ENCODE assay signal across 8 mouse cellular contexts in the genomic region with DNA sequence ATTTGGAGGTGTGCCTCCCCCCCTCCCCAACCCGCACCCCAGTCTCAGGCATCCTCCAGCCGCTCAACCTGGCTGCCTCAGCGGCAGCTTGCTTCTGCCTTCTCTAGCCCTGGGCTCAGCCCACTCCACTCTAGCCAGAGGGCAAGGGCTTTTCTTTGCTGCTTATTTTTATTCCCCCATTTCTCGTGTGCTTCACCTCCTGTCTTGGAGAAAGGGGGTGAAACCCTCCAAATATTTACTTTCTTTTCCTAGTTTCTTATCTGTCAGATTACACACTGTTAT. TPM values are rescaled to one million over a fixed set of nuclear protein-coding genes. Genes with fewer than 3 reads are reported as not detected.
A peak's percentile ranks its signal among the peaks of the same experiment; 100 is the strongest.
DNase-seq lines count a peak whose midpoint lies in the region; ATAC-seq and TF ChIP-seq lines count a peak whose summit lies in the region.

No protein-coding gene starts in this region.

- peak overlapping the region; percentile 69 for H3K4me2 ChIP-seq in kidney, postnatal 0 days (ENCODE audit: low read length)
- H3K4me2 ChIP-seq in embryonic facial prominence, embryonic 12.5 days (replicated peaks) = peak overlapping the region; percentile 73
- H3K4me2 ChIP-seq in intestine, postnatal 0 days (replicated peaks; ENCODE audit: low read depth) = peak overlapping the region; percentile 95
- H3K4me2 ChIP-seq in neural tube, embryonic 12.5 days (replicated peaks) = peak overlapping the region; percentile 81

- H3K9me3 ChIP-seq in kidney, postnatal 0 days (replicated peaks; ENCODE audit: low read length) = no peaks in the 10 kb centered on the region
- H3K9me3 ChIP-seq in embryonic facial prominence, embryonic 12.5 days = no peaks in the 10 kb centered on the region
- no peaks in the 10 kb centered on the region for H3K9me3 ChIP-seq in intestine, postnatal 0 days (ENCODE audit: control insufficient read depth)
- H3K9me3 ChIP-seq in neural tube, embryonic 12.5 days = no peaks in the 10 kb centered on the region

- 0% methylated on average over 4 of the region's 4 CpGs for WGBS in kidney, postnatal 0 days
- WGBS in embryonic facial prominence, embryonic 12.5 days = 0% methylated on average over 4 of the region's 4 CpGs
- 3% methylated on average over 4 of the region's 4 CpGs for WGBS in intestine, postnatal 0 days
- WGBS in neural tube, embryonic 12.5 days = under 1% methylated on average over 4 of the region's 4 CpGs

- no peaks in the 10 kb centered on the region for H3K36me3 ChIP-seq in kidney, postnatal 0 days (ENCODE audit: insufficient read depth, low read length)
- no peaks in the 10 kb centered on the region for H3K36me3 ChIP-seq in embryonic facial prominence, embryonic 12.5 days
- H3K36me3 ChIP-seq in intestine, postnatal 0 days (ENCODE audit: control insufficient read depth, insufficient read depth) = no peaks in the 10 kb centered on the region
- no peaks in the 10 kb centered on the region for H3K36me3 ChIP-seq in neural tube, embryonic 12.5 days

- peak overlapping the region; percentile 49 for H3K9ac ChIP-seq in kidney, postnatal 0 days (ENCODE audit: low read depth, low read length)
- peak overlapping the region; percentile 43 for H3K9ac ChIP-seq in embryonic facial prominence, embryonic 12.5 days
- H3K9ac ChIP-seq in intestine, postnatal 0 days (ENCODE audit: low read depth, low read length) = peak overlapping the region; percentile 50
- peak overlapping the region; percentile 56 for H3K9ac ChIP-seq in neural tube, embryonic 12.5 days

- no peaks in the 10 kb centered on the region for H3K27me3 ChIP-seq in kidney, postnatal 0 days (ENCODE audit: insufficient read depth, low read length)
- no peaks in the 10 kb centered on the region for H3K27me3 ChIP-seq in embryonic facial prominence, embryonic 12.5 days
- no peaks in the 10 kb centered on the region for H3K27me3 ChIP-seq in intestine, postnatal 0 days (replicated peaks; ENCODE audit: control insufficient read depth, insufficient read depth, low read length)
- H3K27me3 ChIP-seq in neural tube, embryonic 12.5 days (replicated peaks) = 0 out of 2 replicates have a peak, but pooled peaks cover 2% of the 10 kb centered on the region

- peak overlapping the region; percentile 56 for H3K4me3 ChIP-seq in kidney, postnatal 0 days (replicated peaks; ENCODE audit: low read depth, low read length)
- peak overlapping the region; percentile 54 for H3K4me3 ChIP-seq in embryonic facial prominence, embryonic 12.5 days
- H3K4me3 ChIP-seq in intestine, postnatal 0 days (ENCODE audit: low read depth, low read length) = peak overlapping the region; percentile 61
- H3K4me3 ChIP-seq in neural tube, embryonic 12.5 days = peak overlapping the region; percentile 58

- no peak for TF ChIP-seq CTCF in kidney, postnatal 0 days (IDR thresholded peaks at IDR 0.05; ENCODE audit: low read depth)
- TF ChIP-seq CTCF in intestine, postnatal 0 days (IDR thresholded peaks at IDR 0.05; ENCODE audit: low read depth) = no peak

- ATAC-seq in kidney, postnatal 0 days (replicated peaks; ENCODE audit: low FRiP score, low read depth) = peak; percentile 79
- ATAC-seq in embryonic facial prominence, embryonic 12.5 days (ENCODE audit: insufficient number of reproducible peaks, insufficient read depth, low FRiP score, low TSS enrichment) = 0 out of 2 replicates have a peak, but pooled peaks have one; percentile 28
- ATAC-seq in intestine, postnatal 0 days = no peak; the same call in 1 of the 2 replicates
- peak; percentile 75 for ATAC-seq in neural tube, embryonic 12.5 days (ENCODE audit: low FRiP score, low read depth)

- no peak for DNase-seq in kidney, postnatal 0 days (ENCODE audit: low spot score)
- DNase-seq in kidney, adult 11 months = no peak
- DNase-seq in frontal cortex, adult 2 months (ENCODE audit: extremely low spot score in 1 of 2, low spot score in 1 of 2) = no peak
- DNase-seq in spleen, postnatal 4 days (ENCODE audit: low spot score in 2 of 2) = no peak
- no peak for DNase-seq in spleen, postnatal 36 days (ENCODE audit: low spot score in 2 of 2)

- no peak overlapping the region for H3K27ac ChIP-seq in kidney, postnatal 0 days
- H3K27ac ChIP-seq in embryonic facial prominence, embryonic 12.5 days = no peak overlapping the region
- H3K27ac ChIP-seq in intestine, postnatal 0 days (ENCODE audit: low read depth, low read length) = no peak overlapping the region
- no peak overlapping the region for H3K27ac ChIP-seq in neural tube, embryonic 12.5 days

- H3K4me1 ChIP-seq in kidney, postnatal 0 days (replicated peaks; ENCODE audit: insufficient read depth, low read length) = no peaks in the 10 kb centered on the region
- H3K4me1 ChIP-seq in embryonic facial prominence, embryonic 12.5 days = no peaks in the 10 kb centered on the region
- no peaks in the 10 kb centered on the region; the same call in 1 of the 2 replicates for H3K4me1 ChIP-seq in intestine, postnatal 0 days (replicated peaks; ENCODE audit: control insufficient read depth, insufficient read depth, low read length)
- peaks cover 3% of the 10 kb centered on the region; the same call in 1 of the 2 replicates for H3K4me1 ChIP-seq in neural tube, embryonic 12.5 days

RNA-seq across cellular contexts. Expression of gene Lrguk, which starts 0.4 kb away (rescaled TPM):
- 1.2 and 1.3 TPM in 2 replicates for polyA plus RNA-seq in kidney, postnatal 0 days (2015; fragmentation: Nextera tagmentation; extraction: Ambion mirVana)
- polyA plus RNA-seq in embryonic facial prominence, embryonic 12.5 days (2016; fragmentation: Nextera tagmentation; extraction: Ambion mirVana) = 0.74 and 1.1 TPM in 2 replicates
- polyA plus RNA-seq in intestine, postnatal 0 days (2015; fragmentation: Nextera tagmentation; extraction: Ambion mirVana) = 0.16 and 0.47 TPM in 2 replicates
- polyA plus RNA-seq in neural tube, embryonic 12.5 days (2016; fragmentation: Nextera tagmentation; extraction: Ambion mirVana) = 0.46 and 1.2 TPM in 2 replicates
- 1.2 TPM in 2 replicates for polyA plus RNA-seq in frontal cortex, adult 2 months (2012; rRNA removed)
